Mouse (Mus musculus): ENCODE measurements at regions not wholly inside any gene's neighbourhood (a gene's known extent, or its start where the extent isn't known, plus 50 kb on each side); places are given as distances from the start of the nearest gene placed in this dataset.

DNA sequence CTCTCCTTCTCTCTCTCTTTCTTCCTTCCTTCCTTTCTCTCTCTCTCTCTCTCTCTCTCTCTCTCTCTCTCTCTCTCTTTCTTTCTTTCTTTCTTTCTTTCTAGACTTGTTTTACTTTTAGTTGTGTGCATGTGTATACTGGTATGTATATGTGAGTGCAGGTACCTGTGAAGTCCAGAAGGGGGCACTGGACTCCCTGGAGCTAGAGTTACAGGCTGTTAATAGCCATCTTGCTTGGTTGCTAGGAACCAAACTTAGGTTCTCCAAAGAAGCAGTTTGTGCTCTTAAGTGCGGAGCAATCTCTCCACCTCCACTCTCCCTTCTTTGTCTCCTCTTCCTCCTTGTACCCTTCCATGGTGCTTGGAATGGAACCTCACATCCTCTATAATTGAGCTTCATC lies 77.2 kb downstream of the Gm10604 start:
- no peak for DNase-seq (ENCODE audit: low spot score)

DNA sequence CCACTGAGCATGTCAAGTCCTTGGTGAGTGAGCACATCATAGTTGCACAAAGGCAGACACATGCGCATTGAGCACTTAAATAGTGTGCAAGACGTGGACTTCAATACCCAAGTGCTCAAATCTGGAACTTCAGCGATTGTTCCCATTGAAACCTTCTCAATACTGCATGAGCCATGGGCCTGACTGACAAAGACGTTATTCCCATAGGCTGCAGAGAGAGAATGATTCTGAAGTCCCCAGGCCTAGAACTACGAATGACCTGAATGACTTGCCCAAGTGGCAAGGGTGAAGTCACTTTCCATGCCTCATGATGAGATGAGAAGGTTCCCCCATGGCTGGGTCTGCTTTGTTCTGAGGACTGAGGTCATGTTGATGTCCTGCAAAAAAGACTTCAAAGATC lies 77.7 kb downstream of the Gm10604 start:
- no peak for DNase-seq (ENCODE audit: low spot score)

- DNase-seq (ENCODE audit: low spot score): no peak
These were observed 81.0 kb downstream of the Gm10604 start for GRCm38 (mm10) chr4:11899979-11900624.

DNA sequence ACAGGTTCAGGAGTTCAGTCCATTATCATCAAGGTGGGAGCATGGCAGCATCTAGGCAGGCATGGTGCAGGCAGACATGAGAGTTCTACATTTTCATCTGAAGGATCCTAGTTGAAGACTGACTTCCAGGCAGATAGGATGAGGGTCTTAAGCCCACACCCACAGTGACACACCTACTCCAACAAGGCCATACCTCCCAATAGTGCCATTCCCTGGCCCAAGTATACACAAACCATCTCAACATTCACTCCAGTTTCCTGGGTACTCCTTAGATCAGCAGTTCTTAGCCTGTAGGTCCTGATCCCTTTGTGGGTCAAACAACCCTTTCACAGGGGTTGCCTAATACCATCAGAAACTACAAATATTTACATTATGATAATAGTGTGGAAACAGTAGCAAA lies 83.8 kb downstream of the Gm10604 start:
- DNase-seq (ENCODE audit: low spot score): no peak

DNA sequence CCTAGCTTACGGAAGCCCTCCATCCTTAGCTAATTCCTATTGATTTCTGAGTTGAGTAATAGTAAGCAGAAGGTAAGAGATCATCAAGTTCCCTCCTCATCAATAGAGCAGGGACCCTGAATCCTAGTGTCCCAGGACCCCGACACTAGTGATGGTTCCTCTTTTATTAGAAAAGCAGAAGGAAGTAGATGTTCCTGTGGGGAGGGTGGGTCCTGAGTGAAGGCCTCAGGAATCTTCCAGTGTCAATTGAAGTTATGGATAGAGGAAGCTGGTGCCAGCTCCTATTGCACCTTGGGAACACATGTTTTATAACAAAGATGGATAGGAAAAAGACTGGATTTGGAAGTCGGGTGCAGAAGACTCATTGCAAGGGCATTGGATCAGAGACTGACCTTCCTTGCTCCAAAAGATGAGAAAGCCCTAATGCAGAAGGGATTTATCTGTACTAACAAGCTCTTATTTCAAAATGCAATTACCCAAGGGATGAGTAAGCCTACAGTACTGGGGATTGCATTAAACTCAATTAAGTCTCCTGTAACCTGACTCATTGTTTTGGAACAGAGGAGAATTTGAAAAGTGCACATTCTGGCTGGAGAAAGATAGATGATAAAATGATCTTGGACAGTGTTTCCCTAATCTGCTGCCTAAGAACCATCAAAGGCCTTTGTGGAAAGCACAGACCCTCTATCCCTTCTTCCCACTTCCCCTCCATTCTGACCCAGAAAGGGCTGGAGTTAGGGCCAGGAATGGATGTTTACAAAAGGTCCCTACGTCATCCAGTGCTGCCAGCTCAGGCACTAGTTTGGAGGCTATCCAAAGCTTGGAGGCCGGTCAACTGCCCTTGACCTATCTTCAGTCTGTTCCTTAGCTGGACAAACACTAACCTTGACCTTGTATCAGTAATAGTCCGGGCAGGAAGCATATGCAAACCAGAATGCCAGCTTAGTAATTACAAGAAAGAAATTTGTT lies 84.9 kb downstream of the Gm10604 start:
- DNase-seq (ENCODE audit: low spot score): peak; percentile 74

GRCm38 (mm10) chr4:11893560-11894205 lies 87.4 kb downstream of the Gm10604 start:
- DNase-seq (ENCODE audit: low spot score): no peak

- no peak for DNase-seq (ENCODE audit: low spot score)
These were observed 91.9 kb downstream of the Gm10604 start for GRCm38 (mm10) chr4:11889039-11889600.

GRCm38 (mm10) chr4:11887377-11887776 lies 93.7 kb downstream of the Gm10604 start:
- DNase-seq (ENCODE audit: low spot score): no peak

DNA sequence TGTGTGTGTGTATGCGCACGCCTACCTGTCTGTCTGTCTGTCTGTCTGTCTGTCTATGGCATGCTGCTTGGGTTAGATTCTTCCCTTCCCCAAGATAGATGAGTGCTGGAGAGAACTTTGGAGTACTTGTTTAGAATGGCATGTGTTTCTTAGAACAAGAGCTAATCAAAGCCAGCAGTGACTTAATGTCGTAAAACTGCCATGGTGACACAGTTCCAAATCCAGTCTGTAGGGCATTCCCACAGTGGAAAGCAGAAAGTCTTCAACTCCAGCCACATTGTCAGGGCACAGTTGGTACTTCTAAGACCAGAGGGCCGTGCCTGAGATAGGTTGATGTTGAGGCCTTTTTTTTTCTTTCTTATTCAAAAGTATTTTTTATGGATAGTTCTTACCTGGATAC lies 95.6 kb downstream of the Gm10604 start:
- no peak for DNase-seq (ENCODE audit: low spot score)

GRCm38 (mm10) chr4:11884818-11885217 lies 96.2 kb downstream of the Gm10604 start:
- no peak for DNase-seq (ENCODE audit: low spot score)

- no peak for DNase-seq (ENCODE audit: low spot score)
These were observed 97.8 kb downstream of the Gm10604 start for GRCm38 (mm10) chr4:11883295-11883694.

DNA sequence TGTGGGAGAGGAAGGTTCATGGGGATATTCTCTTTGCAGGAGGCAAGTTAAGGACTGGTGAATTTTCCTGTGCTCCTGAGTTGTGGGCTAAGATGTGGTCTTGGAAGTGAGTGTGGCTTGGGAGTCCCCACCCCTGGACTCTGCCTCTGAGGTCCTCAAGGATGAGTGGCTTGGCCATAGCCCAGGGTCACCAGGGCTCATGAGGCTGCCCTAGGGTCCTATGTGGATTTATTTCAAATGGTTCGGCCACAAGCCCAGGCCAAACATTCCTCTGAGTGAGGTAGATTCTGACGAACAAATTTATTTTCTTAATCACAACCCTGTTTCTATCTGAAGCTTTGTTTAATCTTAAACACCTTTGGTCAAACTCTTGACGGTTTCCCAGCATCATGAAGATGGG lies 98.4 kb downstream of the Gm10604 start:
- DNase-seq (ENCODE audit: low spot score): no peak

- no peak for DNase-seq (ENCODE audit: low spot score)
These were observed 102.4 kb downstream of the Gm10604 start for GRCm38 (mm10) chr4:11878638-11879037.

DNA sequence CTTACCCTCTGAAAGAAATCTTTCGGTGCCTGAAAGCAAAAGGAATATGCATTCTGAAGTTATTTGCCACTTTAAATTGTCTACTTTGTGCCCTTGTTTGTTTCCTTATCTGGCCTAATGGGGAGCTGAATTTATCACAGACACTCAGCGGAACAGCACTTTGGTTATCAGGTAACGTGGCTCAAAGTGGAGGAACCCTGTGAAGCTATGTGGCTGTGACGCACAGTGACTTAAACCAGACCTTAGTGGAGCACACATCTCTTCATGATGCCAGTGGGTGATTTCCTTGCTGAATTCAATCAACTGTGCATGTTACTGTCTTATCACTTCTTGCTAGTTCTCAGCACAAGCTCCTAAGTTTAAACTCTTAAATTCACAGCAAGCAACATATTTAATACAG lies 103.1 kb downstream of the Gm10604 start:
- no peak for DNase-seq (ENCODE audit: low spot score)

DNA sequence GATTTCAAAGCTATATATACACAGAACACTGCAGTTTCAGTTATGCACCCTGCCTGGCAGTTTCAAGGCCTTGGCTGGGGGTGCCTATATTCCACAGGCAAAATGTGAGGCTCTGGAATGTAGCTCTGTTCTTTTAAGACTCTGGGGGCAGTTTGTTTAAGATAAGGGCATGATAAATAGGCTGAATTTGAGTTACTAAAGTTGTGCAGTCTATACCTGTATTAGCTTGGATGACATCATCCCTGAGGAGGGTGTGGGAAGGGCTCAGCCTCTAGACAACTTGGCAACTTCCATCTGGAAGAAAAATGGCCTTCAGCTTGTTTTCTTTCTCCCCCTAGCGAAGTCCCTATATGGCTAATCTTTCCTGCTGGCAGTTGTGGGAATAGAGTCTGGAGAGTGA lies 105.1 kb downstream of the Gm10604 start:
- DNase-seq (ENCODE audit: low spot score): no peak

DNA sequence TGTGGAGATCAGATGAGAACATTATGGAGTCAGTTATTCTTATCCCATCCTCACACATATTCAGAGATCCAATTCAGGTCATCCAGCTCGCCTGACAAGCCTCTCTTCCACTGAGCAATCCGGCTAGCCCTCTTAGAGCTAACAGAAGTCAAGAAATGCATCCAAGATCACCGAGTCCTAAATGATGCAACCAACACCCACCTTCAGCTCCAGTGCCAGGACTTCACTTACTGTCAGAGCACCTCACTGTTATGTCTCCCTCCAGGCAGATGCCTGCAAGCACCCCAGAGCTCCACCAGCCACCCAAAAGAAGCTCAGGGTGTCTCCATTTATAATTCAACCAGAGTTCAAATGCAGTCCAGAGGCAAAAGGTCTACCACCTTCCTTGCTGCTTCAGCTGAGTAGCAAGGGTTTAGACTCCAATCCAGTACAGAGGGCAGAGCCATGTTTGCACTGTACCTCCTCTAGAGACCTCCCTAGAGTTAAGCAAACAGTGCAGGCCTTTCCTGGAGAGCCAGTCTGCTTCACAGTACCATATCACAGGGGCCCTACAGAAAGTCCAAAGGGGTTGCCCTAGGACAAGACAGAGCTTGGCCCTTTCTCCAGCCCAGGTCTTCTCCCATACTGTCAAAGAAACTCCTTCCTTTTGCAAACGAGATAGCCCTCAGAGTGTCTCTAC lies 106.3 kb downstream of the Gm10604 start:
- no peak for DNase-seq (ENCODE audit: low spot score)

DNA sequence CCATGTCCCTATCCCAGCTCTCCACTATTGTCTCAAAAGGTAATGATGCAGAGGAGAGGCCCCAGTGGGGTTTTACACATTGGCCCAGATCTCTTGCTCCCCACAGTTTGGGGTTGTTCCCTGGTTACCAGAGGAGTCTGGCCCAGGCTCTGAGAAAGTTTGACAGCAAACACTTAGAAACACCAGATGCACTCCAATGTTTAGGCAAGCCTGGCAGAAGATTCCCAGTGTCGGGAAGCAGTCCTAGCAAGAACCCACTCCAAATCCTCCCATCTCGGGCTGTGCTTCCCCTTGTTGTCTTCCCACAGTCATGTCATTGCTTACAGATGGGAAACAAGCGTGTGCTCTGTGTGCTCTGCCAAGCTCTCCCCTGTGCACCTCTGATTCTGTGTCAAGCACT lies 109.0 kb downstream of the Gm10604 start:
- DNase-seq (ENCODE audit: low spot score): no peak

DNA sequence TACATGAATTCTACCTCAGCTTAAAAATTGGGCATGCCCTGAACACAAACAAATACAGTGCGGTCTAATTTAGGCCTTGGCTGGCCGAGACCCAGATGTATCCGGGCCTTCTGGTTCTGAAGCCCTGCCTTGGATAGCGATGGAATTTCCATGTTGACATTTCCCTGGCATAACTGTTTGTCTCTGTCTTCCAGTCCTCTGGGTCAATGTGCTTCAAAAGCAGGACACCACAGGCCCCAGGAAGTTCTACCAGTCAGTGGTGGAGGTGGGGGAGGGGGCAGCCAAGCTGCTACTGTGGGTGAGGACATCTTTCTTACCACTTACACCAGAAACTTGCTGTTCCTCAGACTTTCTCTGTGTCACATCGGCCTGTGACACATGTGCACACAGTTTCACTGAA lies 111.3 kb downstream of the Gm10604 start:
- DNase-seq (ENCODE audit: low spot score): peak; percentile 49

DNA sequence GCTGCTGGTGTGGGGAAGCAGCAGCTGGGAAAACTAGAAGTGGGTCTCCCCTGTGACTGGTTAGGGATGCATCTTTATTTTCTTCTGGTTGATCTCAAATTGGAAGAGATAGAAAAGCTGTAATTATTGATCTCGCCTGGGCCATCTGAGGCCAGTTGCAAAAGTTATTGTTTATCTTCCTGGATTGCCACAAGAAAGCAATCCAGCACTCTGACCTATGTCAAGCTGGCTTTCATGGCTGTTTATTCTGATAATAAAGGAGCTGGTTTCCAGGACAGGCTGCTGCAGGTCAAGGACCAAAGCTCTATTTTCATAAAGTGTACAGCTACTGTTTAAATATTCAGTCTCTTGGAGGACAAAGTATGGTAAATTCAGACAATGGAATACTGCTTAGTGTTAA lies 112.5 kb downstream of the Gm10604 start:
- DNase-seq (ENCODE audit: low spot score): no peak

Data from lung, postnatal 25 days (tissue).